Mouse (Mus musculus) olfactory bulb, adult 2 months (tissue): ENCODE results near the gene Nmur1. TPM values are rescaled to one million over a fixed set of nuclear protein-coding genes. Genes with fewer than 3 reads are reported as not detected.
"Not testable (repeated sequence)": the region's sequence is repeated elsewhere in the genome, so short reads cannot be mapped to it uniquely, and the experiment has no call there.

ENCODE experiments used
- H3K27ac ChIP-seq: fragments of 200-500 bp; 2 replicates; pipeline ENCODE4 v1.5.1; 2012; ENCODE audit warnings: low read depth, low read length; ENCODE audit not compliant: insufficient read depth
- H3K4me1 ChIP-seq: fragments of 200-500 bp; 2 replicates; pipeline ENCODE4 v1.6.1; 2012; ENCODE audit warnings: low read length; ENCODE audit not compliant: control insufficient read depth, insufficient read depth
- H3K4me3 ChIP-seq: fragments of 200-500 bp; 2 replicates; pipeline ENCODE4 v1.5.1; 2012; ENCODE audit warnings: mild to moderate bottlenecking, low read depth, low read length, moderate library complexity; ENCODE audit not compliant: insufficient read depth
- CTCF ChIP-seq: fragments of 200-500 bp; IDR thresholded peaks from 2 replicates; pipeline ENCODE4 v1.5.1; 2012; ENCODE audit warnings: low read depth, mild to moderate bottlenecking, low read length, moderate library complexity; ENCODE audit not compliant: insufficient read depth
- POLR2A ChIP-seq: fragments of 200-500 bp; IDR thresholded peaks from 2 replicates; pipeline ENCODE4 v1.6.1; 2012; ENCODE audit warnings: mild to moderate bottlenecking, low read depth, low read length, moderate library complexity; ENCODE audit not compliant: insufficient read depth
- WGBS: fragments of 180-500 bp; shearing (Covaris S2); methylation state at CpG from one replicate; pipeline ENCODE4 v1.1.7; 2018; 5-methylcytosine and 5-hydroxymethylcytosine counted together
- polyA plus RNA-seq: library from polyadenylated mRNA; stranded (reverse); fragments of >200 nt; gene quantifications from 2 replicates; pipeline ENCODE4 v1.2.4, GENCODE M21; 2012; ENCODE audit warnings: low replicate concordance; ENCODE audit not compliant: missing spikeins, insufficient read depth, insufficient read length

Nmur1 gene
- polyA plus RNA-seq, 1 experiment, result not detected

- no peak overlapping the region for H3K4me3 ChIP-seq
- TF ChIP-seq CTCF, result no peak
- TF ChIP-seq POLR2A, result no peak
- H3K27ac ChIP-seq, result no peak overlapping the region
- no peaks in the 10 kb centered on the region for H3K4me1 ChIP-seq
- 82% methylated on average over 3 of the region's 3 CpGs for WGBS
Measured at GRCm38 (mm10) chr1:86346851-86347715, 78.9 kb downstream of the Nmur1 start.

- 93% methylated on average over 4 of the region's 4 CpGs for WGBS
Measured at GRCm38 (mm10) chr1:86345956-86346355, 80.1 kb downstream of the Nmur1 start.

DNA sequence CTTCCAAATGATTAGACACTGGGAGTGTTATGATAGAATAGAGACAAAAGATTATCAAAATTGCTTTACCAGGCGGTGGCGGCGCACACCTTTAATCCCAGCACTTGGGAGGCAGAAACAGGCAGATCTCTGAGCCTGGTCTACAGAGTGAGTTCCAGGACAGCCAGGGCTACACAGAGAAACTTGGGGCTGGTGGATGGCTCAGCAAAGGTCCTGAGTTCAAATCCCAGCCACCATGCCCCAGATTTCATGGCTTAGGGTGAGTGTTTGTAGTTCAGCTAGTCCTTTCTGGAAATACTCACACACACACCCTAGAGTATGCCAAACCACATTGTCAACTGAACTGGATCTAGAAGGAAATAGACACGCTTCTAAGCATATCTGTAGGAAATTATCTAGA lies 81.0 kb downstream of the Nmur1 start:
- TF ChIP-seq CTCF, result no peak
- TF ChIP-seq POLR2A, result no peak
- Histone ChIP-seq H3K4me3 (no peak overlapping the region), H3K27ac (no peak overlapping the region), H3K4me1 (no peaks in the 10 kb centered on the region)
- 88% methylated on average over 4 of the region's 4 CpGs for WGBS

More at GRCm38 (mm10) chr1:86345956-86346355, 80.1 kb downstream of the Nmur1 start:
- H3K4me3 ChIP-seq, result no peak overlapping the region
- no peaks in the 10 kb centered on the region for H3K4me1 ChIP-seq
- H3K27ac ChIP-seq, result no peak overlapping the region
- TF ChIP-seq CTCF, result no peak
- no peak for TF ChIP-seq POLR2A

DNA sequence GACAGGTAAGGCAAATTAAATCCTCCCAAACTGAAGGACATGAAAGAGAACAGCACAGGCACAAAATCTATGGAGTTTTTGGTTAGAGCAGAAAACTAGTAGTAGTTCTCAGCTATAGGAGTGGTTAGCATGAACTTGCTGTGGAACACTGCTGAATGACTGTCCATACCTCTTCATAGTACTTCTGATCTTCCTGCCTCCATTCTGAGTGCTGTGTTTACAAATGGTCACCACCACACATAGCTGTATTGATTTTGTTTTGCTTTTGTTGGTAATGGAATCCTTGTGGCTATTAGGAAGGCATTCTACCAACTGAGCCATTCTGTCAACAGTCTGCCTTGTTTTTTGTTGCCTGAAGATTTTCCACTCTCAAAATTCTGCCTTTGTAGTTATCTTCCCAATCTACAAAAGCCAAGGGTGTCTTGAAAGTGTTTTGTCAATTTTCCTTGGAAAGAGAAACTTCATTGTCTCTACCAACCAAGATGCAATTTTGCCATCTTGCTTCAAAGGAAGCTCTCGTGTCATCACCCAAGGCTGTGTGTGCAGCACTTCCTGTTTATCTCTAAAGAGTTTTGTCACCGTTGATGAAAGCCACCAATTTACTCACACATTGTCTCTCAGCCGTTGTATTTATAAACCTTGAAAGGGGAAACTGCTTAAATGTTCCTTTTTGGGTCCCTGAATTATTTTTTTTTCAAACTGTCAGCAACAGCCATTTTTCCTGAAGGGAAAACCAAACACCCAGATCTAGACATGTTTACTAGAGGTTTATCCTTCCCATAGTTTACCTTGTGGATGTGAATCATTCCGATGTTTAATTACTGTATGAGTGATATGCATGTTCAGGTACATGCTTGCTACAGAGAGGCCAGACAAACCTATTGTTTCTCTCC lies 81.8 kb downstream of the Nmur1 start:
- Histone ChIP-seq H3K27ac (no peak overlapping the region), H3K4me1 (no peaks in the 10 kb centered on the region), H3K4me3 (no peak overlapping the region)
- no peak for TF ChIP-seq POLR2A
- no peak for TF ChIP-seq CTCF
- 32% methylated on average over 4 of the region's 4 CpGs for WGBS

- Histone ChIP-seq H3K4me1 (no peaks in the 10 kb centered on the region), H3K27ac (no peak overlapping the region), H3K4me3 (no peak overlapping the region)
- TF ChIP-seq CTCF (no peak), POLR2A (no peak)
- WGBS, result 92% methylated on average over 1 of the region's 1 CpGs
Measured at GRCm38 (mm10) chr1:86343087-86343645, 82.9 kb downstream of the Nmur1 start.

DNA sequence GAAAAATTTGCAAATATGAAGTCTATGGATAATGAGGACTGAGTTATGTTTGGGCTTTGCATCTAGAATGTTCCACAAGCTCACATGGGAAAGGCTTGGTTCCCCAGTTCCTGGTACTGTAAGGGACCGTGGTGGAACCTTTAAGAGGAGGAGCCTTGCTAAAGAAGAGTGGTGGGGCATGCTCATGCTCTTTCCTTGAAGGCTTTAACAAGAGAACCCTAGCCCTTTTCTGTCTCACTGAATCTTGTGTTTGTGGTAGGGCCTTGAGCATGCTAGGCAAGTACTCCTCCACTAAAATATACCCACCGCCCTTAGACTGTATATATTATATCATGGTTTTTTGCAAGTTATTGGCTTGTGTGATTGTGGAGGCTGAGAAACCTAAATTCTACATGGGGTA lies 83.7 kb downstream of the Nmur1 start:
- 89% methylated on average over 2 of the region's 2 CpGs for WGBS
- TF ChIP-seq POLR2A (no peak), CTCF (no peak)
- Histone ChIP-seq H3K4me3 (no peak overlapping the region), H3K27ac (no peak overlapping the region), H3K4me1 (no peaks in the 10 kb centered on the region)

DNA sequence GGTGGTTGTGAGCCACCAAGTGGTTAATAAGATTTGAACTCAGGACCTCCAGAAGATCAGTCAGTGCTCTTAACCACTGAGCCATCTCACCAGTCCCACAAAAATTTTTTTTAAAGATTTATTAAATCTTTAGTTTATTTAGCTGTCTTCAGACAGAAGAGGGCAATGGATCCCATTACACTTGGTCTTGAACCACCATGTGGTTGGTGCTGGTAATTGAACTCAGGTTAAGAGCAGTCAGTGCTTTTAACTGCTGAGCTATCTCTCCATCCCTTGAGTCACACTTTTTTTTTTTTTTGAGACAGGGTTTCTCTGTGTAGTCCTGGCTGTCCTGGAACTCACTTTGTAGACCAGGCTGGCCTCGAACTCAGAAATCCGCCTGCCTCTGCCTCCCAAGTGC lies 84.9 kb downstream of the Nmur1 start:
- H3K4me3 ChIP-seq, result not testable (repeated sequence)

DNA sequence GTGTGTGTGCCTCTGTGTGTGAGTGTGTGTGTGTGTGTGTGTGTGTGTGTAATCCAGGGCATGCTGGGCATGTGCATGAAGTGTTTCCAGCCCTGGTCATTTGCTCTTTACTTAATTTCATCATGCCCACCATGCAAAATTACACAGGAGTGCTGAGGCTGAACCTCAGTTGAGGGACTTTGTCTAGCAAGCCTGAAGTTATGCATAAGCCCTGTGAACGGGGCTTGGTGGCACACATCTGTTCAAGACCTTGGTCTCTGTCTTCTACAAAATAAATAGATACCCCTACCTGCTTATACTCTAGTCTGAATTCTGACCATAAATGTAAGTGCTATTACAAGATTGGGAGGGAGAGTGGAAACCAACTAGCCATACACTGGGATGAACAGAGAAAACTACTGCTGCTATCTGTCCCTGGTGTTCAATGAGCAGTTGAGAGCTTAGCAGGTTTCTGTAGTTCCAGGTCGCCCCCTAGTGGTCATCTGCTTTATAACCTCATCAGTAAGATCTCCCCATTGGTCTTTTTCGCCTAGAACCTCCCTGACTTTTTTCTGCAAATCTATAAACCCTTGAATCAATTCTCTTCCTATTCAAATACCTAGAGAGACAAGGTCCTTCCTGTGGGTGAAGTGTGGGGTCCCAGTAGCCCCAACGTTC lies 86.7 kb downstream of the Nmur1 start:
- no peak overlapping the region for H3K4me3 ChIP-seq
- TF ChIP-seq POLR2A (no peak), CTCF (no peak)
- no peaks in the 10 kb centered on the region for H3K4me1 ChIP-seq
- whole genome bisulfite sequencing, result 24% methylated on average over 4 of the region's 4 CpGs
- H3K27ac ChIP-seq, result no peak overlapping the region

More for the DNA sequence above, 84.9 kb downstream of the Nmur1 start:
- not testable (repeated sequence) for H3K4me1 ChIP-seq, H3K27ac ChIP-seq
- 94% methylated on average over 2 of the region's 2 CpGs for WGBS
